Mouse (Mus musculus) heart, postnatal 4 days (tissue): ENCODE data around the gene Ints14. TPM values are rescaled to one million over a fixed set of nuclear protein-coding genes. Genes with fewer than 3 reads are reported as not detected.
A peak's percentile ranks its signal among the peaks of the same experiment; 100 is the strongest.

ENCODE experiments used
- DNase-seq: peaks from one replicate; pipeline ENCODE4 v3.0.0; 2021
- total RNA-seq, 2 experiments: library from RNA; stranded (reverse); gene quantifications; 2 replicates each; pipeline ENCODE4 v1.2.3; 2021

The Ints14 gene
- total RNA-seq = 10 to 100 TPM; 28.0 to 28.2 TPM

GRCm38 (mm10) chr9:64960117-64960977, at the start of gene Ints14:
Gene Ints14 (plus strand): TSS chr9:64960905.
- peak; percentile 99 for DNase-seq

- no peak for DNase-seq
Measured at GRCm38 (mm10) chr9:64913406-64913805, 47.3 kb upstream of the Ints14 start.

- no peak for DNase-seq
Measured at GRCm38 (mm10) chr9:64913973-64914372, 46.7 kb upstream of the Ints14 start.

- DNase-seq = no peak
Measured at GRCm38 (mm10) chr9:64914629-64915028, 46.1 kb upstream of the Ints14 start.

- DNase-seq = peak; percentile 24
Measured at GRCm38 (mm10) chr9:64918560-64918959, 42.1 kb upstream of the Ints14 start.

GRCm38 (mm10) chr9:64925771-64926170, 34.9 kb upstream of the Ints14 start:
- DNase-seq = no peak

- peak; percentile 89 for DNase-seq
Measured at GRCm38 (mm10) chr9:64926201-64926991, 34.3 kb upstream of the Ints14 start.

- DNase-seq = no peak
Measured at GRCm38 (mm10) chr9:64930256-64930655, 30.4 kb upstream of the Ints14 start.

- DNase-seq = no peak
Measured at GRCm38 (mm10) chr9:64931751-64932610, 28.7 kb upstream of the Ints14 start.

- peak; percentile 76 for DNase-seq
Measured at GRCm38 (mm10) chr9:64934015-64934754, 26.5 kb upstream of the Ints14 start.

GRCm38 (mm10) chr9:64936508-64936907, 24.2 kb upstream of the Ints14 start:
- peak; percentile 79 for DNase-seq

GRCm38 (mm10) chr9:64937491-64937890, 23.2 kb upstream of the Ints14 start:
- no peak for DNase-seq

- no peak for DNase-seq
Measured at GRCm38 (mm10) chr9:64938535-64938934, 22.2 kb upstream of the Ints14 start.

GRCm38 (mm10) chr9:64939281-64939680, 21.4 kb upstream of the Ints14 start:
- no peak for DNase-seq

GRCm38 (mm10) chr9:64939790-64940189, 20.9 kb upstream of the Ints14 start:
- DNase-seq = no peak

- no peak for DNase-seq
Measured at GRCm38 (mm10) chr9:64940731-64941346, 19.9 kb upstream of the Ints14 start.

GRCm38 (mm10) chr9:64941650-64942049, 19.1 kb upstream of the Ints14 start:
- no peak for DNase-seq

GRCm38 (mm10) chr9:64943997-64944396, 16.7 kb upstream of the Ints14 start:
- DNase-seq = no peak

GRCm38 (mm10) chr9:64947483-64948095, 13.1 kb upstream of the Ints14 start:
- no peak for DNase-seq

- no peak for DNase-seq
Measured at GRCm38 (mm10) chr9:64951161-64951657, 9.5 kb upstream of the Ints14 start, which contains the start of gene Slc24a1. Gene Slc24a1 (minus strand): TSS chr9:64951607.

GRCm38 (mm10) chr9:64952055-64952454, 8.7 kb upstream of the Ints14 start:
- DNase-seq = no peak
